Mouse (Mus musculus) B cell, adult 2 months (primary cell): ENCODE results near the gene Lman2l.
A peak's percentile ranks its signal among the peaks of the same experiment; 100 is the strongest.

Experiments used
- DNase-seq, 2 experiments: peaks; one replicate each; pipeline ENCODE4 v3.0.0; 2022

The Lman2l gene

DNA sequence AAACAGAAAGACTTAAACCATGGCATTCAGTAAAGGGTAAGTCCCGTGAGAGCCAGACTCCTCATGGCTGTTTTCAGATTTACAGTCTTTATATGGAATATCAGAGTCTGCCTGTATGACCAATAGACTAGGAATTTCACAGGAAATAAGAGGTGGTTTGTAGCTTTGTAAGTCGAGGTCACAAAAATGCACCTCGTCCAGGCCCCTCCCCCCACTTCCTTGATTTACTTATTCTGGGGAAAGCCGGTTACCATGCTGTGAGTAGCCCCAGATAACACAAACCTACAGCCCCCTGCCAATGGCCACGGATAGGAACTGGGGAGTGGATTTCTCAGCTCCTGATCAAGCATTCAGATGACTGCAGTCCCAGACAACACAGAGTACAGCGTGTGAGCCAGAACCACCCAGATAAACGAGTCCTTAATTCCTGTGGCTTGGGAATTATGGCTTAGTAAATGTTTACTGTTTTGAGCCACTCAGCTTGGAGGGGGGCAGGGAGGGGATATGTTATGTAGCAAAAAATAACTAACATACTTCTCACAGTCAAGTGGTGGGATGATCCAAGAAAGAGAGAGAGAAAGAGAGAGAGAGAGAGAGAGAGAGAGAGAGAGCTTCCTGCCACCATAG lies 12.4 kb upstream of the Lman2l start:
- DNase-seq = no peak

DNA sequence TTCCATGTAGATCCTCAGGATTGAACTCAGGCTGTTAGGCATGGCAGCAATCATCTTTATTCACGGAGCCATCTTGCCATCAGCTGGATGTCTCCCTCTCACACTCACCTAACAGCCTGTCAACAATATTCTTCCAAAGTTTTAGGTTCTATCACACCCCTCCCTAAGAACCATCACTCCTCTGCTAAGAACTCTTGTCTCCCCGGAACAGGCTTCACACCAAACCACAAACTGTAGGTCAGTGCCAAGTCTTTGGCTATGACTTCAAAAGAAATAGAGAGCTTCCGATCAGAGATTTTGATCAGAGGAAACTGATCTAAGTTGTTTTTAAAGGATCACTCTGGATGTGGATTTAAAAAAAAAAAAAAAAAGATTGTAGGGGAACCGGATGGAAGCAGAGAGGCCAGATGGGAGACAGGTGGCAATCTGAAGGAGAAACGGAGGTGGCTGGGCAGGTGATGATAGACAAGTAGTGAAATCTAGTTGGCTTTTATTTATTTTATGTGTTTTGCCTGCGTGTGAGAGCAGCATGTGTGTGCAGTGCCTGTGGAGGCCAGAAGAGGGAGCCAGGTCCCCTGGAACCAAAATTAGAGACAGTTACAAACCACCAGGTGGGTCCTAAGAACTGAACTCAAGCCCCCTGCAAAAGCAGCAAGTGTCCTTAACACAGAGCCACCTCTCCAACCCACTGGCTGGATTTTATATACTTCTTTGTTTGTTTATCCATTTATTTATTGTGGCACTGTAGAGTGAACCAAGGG lies 9.2 kb upstream of the Lman2l start:
- DNase-seq = peak in 1 of 2 experiments; percentile 17

DNA sequence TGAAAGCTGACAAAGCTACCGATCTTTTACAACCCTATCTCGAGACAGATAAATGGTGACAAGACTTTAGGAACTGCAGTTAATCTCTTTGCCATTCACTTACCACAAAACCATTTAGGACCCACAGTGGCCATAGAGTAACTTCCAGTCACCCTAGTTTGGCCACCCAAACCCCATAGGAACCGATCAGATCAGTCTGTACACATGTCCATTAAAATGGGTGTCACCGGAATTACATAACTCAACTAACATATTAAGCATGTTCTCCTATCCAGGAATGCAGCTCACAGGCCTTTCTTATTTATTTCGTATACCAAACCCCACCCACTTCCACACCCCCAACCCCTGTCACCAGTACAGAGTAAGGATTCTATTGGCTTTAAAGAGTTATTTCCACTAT lies 1.8 kb upstream of the Lman2l start:
- no peak for DNase-seq

DNA sequence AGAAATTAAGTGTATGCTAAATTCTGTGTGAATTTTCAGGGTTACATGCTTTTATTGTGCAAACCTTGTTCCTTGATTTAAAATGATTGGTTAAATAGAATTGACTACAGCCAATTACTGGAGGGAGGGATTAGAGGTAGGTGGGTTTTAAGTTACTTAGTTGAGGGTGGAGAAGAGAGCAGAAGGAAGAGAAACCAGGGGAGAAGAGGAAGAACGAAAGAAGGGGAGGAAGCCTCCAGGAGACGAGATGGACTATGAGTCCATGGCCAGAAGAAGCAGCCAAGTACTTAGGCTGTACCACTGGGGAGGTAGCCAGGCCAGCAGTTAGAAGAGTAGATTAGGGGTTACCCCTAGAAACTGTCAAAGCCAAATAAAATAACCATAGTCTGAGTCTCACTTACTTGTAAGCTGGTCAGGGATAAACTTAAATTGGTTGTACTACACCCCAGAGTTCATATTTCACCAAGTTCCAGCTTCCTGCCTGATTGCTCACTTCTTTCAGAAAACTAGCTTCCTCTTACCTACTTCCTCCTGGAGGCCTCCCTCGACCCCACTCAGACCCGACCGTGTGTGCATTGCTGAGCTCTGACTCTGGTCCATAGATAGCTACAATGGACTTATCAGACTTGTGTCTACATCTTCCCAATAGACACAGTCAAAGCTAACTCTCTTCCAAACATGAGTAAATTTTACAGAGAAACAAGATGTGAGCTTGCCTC lies 1.2 kb upstream of the Lman2l start:
- peak; percentile 30 to 39 for DNase-seq

DNA sequence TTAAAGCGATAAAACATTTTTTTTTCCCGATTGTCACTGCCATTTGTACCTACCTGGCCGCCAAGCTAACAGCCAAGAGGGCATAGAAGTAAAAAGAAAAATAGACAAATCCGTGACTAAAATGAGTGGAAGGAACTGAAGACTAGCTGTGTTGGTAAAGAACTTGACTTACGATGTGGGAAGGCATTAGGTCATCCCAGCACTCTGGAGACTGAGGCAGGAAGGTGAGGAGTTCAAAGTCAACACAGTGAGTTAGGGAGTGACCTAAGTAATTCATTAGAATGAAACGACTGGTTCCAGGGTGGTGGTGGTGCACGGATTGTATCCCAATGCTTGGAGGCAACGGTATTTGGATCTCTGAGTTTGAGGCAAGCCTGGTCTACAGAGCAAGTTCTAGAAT lies 437 bp upstream of the Lman2l start:
- no peak for DNase-seq

DNA sequence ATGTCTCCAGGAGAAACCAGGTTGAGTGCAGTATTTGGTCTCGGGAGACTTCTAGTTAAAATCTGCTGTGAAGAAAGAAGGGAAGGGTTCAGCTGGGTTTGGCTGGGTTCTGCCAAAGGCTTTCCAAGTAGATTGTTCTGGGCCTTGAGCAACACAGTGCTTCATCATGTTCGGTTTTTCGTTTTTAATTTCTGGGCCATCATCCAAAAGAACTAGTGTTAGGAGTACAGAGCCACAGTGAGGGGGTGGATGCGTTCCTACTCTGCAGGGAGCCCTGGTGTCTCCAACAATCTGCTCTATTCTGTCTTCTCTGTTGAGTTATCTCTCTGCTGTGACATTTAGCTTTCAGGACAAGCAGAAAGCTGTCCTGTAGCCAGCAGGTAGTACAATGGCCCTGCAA lies 4.0 kb downstream of the Lman2l start:
- no peak for DNase-seq

DNA sequence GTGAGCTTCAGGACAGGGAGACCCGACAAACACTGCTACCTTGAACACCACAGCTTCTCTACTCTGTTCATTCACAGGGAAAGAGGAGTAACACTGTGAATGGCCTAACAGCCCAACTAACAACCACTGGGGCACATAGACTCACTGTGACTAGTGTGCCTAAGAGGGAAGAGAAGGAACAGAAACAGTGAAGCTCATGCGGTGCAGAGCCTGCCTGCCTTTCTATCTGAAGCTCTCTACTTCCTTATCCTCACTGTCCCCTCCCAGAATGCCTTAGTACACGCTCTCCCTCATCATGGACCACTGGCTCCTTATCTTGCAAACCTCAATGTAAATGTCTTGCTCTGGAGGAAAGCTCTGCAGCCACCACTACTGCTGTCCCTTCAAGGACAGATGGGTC lies 7.8 kb downstream of the Lman2l start:
- DNase-seq = no peak

DNA sequence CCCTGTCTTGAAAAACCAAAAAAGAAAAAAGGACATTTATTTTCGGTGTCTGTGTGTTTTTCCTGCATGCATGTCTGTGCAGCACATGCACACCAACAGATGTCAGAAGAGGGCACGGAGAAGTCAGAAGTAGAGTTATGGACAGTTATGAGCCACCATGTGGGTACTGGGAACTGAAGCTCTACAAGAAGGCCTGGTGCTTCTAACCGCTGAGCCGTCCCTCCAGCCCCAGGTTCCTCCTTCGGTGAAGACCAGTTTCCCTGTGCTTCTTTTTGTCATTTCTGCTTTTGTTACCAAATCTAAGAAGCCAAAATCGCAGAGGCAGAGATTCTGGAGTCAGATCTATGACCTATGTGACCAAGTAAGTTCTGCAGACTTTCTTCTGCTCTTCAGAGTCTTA lies 8.6 kb downstream of the Lman2l start:
- no peak for DNase-seq

DNA sequence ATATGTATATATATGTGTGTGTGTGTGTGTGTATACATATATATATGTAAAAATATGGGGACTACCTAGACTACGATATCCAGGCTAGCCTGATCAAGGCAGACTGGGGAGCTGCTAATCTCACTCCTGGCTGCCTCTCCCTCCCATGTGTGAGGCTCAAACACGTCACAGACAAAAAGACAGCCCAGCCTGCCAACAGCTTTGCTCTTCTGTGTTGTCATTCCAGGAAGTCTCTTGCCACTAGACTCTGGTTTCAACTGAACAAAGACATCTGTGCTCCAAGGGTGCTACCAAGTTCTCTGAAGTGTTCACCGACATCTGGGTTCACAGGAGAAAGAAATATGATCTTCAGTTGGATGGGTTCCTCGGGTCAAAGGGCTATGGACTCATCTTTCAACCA lies 10.0 kb downstream of the Lman2l start:
- no peak for DNase-seq

DNA sequence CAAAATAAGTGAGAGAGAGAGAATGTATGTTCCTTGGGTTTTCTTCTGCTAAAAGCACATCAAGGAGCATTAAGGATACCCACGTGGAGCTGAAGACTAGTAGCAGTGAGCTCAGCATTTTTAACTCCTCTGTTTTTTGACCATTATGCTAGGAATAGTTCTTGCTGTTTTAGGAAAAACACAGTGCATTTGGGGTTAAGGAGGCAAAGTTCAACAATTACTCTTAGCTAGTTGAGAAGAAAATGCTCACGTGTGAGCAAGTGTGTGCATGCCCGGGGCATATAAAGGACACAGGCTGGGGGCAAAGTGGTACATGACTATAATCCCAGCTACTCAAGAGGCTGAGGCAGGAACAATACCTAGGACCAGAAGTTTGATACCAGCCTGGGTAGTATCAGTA lies 11.5 kb downstream of the Lman2l start:
- DNase-seq = no peak

DNA sequence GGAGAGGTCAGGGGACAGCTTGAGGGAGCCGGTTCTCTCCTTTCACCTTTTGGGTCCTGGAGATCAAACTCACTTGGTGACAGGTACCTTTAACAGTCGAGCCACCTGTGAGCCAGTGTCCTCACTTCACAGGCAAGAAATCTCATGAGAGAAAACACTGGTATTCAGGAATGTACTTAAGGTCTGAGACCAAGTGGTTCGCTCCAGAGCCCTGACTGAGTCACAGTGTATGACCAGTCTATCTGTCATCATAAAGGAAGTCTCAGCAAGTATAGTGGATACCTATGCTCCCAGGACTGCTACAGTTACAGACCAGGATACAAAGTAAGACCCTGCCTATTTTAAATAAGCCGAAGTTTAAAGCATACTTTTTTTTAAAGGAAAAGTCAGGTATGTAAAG lies 12.1 kb downstream of the Lman2l start:
- DNase-seq = no peak

DNA sequence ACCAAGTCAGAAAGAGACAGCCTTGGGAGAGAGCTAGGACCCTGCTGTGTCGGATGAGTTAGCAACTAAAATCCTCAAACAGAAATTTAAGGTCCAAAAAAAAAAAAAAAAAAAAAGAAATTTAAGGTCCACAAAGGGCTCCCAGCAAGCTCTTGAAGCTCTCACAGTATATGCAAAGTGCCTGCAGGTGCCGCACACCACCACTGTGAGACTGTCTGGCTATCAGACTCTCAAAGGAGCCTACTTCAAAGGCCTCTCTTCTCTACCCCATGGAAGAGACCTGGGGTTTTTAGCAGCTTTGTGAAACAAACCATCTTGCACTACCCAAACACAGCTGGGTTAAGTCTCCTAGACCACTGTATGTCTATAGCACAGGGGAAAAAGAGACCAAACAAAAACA lies 15.6 kb downstream of the Lman2l start:
- no peak for DNase-seq

DNA sequence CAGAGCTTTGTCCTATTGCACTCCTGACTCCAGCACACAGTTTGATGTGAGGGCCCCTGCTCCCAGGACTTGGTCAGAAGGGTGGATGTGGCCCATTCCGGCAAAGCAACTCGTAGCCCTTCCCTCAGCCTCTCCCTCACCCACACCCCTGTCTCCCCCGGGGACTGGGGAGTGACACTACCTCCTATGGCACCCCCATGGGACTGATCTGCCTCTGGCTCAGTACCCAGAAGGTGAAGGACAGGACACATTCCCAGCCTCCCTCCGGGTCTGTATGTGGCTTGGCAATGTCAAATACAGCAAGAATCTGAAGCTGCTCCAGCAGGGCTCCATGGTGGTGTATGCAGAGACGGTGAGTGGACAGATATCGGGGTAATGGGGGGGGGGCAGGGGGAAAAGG lies 40.5 kb downstream of the Lman2l start:
- no peak for DNase-seq

DNA sequence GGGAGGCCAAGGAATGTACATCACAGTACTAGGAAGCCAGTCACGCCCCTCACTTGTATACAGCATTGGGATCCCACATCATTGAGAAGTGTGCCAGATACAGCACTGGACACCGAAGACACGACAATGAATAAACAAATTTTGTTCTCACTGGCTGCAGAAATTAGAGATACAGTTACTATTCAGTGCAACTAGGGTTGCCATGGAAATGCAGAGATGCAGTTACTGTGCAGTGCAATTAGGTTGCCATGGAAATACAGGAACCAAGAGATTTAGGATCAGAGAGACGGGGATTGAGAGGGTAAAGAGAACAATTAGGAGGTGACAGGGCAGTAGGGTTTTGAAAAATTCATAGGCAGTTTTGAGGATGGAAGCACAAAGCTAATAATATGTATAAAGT lies 43.6 kb downstream of the Lman2l start:
- no peak for DNase-seq

DNA sequence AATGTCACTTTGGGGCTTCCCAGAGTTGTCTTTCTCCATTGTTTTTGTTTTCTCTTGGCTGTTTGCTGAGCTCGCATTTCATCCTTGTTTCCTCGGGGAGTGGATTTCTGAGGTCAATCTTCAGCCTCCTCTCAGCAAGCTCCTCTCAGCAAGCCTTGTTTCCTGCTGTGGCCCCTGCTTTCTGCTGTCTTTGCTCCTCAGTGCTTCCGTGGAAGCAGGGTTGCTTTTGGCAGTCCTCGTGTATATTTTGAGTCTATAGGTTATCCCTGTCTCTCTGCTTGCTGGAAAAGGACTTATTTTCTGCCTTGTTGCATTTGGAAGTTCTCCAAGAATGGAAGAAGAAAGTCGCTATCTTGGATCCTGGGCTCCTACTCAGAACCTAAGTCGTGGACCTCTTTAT lies 48.0 kb downstream of the Lman2l start:
- DNase-seq = no peak

DNA sequence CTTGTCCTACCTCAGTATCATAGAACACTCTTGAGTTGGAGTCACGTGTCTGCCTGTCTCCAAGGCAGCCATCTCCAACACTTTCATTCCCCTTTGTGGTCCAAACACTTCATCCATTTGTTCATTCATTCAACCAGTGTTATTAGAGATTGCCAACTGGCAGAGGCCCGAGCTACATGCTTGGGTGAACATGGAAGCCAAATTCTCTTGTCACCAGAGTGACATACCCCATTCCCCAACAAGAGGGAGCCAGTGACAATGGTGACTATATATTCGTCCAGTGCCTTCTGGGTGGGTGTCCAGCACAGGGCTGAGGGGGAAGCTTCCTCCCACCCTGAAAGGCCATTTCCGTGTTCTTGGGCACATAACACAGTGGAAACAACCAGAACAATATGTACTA lies 65.5 kb downstream of the Lman2l start:
- DNase-seq = no peak

DNA sequence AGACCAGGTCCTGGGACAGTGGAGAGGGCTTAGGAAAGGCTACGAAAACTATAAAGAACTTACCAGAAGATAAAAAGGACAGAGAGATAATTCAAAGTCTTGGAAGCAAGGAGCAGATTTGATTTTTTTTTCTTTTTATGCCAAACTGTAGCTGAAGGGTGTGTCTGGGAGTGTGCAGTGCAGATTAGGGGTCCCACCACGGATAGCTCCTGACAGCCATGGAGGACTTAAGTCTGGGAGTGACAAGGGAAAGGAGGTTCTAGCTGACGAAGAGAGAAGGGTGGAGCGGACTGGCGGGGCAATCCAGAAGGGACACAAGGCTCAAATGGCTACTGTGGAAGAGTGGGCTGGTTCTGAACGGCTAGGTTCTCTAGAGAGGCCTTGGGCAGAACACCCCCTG lies 66.2 kb downstream of the Lman2l start:
- no peak for DNase-seq

DNA sequence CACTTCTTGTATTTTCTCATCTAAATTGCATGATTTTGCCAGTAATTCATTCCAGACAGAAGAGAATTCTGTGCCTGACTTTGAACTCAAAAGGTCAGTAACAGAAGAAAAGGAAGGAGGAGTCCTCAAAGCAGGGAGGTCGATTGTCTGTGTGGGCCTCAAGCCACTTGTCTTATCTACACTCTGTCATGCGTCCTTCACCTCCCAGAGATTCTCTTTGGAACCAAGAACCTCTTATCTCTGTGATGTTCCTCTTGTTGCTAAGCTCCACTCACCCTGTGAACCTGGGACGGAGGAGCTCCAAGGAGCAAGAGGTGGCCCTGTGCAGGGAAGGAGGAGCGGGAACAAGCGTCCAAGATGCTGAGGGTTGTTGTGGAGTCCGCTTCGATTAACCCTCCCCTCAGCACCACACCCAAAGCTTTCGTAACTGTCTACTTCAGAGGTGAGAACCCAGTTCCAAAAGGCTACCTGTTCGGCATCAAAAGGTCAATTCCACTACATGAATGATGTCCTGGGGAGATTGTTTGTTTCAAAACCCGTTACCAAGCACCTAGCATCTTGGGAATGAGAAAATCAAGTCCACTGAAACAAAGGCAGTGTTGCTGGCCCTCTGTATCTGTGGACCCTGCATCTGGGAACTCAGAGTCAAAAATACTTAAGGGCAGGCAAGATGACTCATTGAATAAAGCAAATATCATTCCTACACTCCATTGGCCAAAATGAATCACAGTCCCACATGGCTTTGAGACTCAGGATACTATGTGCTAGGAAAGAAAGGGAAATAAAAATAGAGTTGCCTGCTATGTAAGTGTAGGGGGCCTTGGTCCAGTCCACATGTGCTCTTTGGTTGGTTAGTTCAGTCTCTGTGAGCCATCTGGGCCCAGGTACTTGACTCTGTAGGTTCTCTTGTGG lies 72.9 kb downstream of the Lman2l start, which contains the start of gene Fer1l5:
Gene Fer1l5, plus strand, starts transcription at position 358 of the 912 bp plus-strand sequence.
- DNase-seq = no peak

DNA sequence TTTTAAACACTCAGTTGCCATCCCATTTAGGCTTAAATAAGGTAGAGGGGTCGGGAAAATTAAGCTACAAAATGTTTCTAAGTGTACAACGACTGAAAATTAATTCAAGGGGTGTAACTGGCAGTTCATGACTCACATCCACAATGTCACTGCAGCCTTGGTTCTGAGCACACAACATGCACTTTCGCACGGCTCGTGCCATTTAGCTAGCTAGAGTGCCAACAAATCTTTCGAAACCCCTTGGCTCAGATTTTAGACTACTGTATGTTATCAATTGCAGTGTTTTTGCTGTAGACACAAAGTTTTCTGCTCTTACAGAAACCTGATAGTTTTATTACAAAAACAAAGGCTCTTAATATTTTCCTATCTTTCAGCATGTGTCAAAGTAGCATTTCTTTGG lies 74.2 kb downstream of the Lman2l start:
- no peak for DNase-seq
